Mouse (Mus musculus): ENCODE data around the gene Mad1l1. TPM values are rescaled to one million over a fixed set of nuclear protein-coding genes. Genes with fewer than 3 reads are reported as not detected.
A peak's percentile ranks its signal among the peaks of the same experiment; 100 is the strongest.
"Not testable (repeated sequence)": the region's sequence is repeated elsewhere in the genome, so short reads cannot be mapped to it uniquely, and the experiment has no call there.

Gene Mad1l1
- polyA plus RNA-seq (2014; fragmentation: Nextera tagmentation; extraction: Ambion mirVana) = 37.5 and 44.2 TPM in 2 replicates

DNA sequence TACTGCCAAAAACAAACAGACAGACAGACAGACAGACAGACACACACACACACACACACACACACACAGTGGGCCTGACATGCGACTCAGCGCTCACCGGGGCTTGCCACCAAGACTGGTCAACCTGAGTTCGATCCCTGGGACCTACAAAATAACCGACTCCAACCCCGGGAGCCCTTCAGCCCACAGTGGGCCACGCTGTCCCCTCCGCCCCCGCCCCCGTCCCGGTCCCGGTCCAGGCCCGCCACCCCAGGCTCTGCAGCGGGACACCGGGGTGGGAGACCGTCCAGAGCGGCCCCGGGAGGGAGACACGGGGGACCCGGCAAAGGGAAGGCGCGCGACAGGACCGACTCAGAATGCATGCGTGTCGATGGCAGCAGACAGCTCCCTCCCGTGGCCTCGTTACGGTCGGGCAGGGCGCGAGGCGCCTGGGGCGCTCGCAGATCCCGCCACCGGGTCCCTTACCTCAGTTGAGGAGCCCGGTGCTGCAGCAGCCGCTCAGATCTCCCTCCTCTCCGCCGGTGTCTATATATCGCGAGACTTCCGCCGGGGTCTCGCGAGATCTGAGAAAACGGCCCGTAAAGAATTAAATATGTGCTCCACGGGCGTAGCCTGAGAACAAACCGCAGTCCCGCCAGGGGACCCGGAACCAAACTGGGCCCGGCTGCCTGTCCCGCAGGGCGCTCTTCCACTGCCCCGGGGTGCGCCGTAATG lies at the start of gene Mad1l1, which contains the start of gene Nudt1:
TSS of gene Mad1l1 (minus strand) at position 511 of the 714 bp plus-strand sequence.
TSS of gene Nudt1 (plus strand) at position 615 of the 714 bp plus-strand sequence.
- ATAC-seq (ENCODE audit: low FRiP score) (peak; percentile 89), DNase-seq (ENCODE audit: low spot score, missing footprints) (peak; percentile 99)
- peak within 1 kb of the TSS; percentile 45 for H3K4me2 ChIP-seq
- H3K27me3 ChIP-seq (ENCODE audit: control insufficient read depth, insufficient read depth, low read length) = no peaks in the 10 kb centered on the region
- H3K9me3 ChIP-seq (ENCODE audit: control insufficient read depth, low read length) = no peaks in the 10 kb centered on the region
- peaks cover 5% of the 10 kb centered on the region for H3K4me1 ChIP-seq (ENCODE audit: control insufficient read depth, insufficient read depth, low read length)
- under 1% methylated on average over 60 of the region's 60 CpGs for WGBS
- no peaks in the 10 kb centered on the region for H3K36me3 ChIP-seq (ENCODE audit: control insufficient read depth, insufficient read depth, low read length)
- H3K4me3 ChIP-seq (ENCODE audit: low read depth, low read length) = peak within 1 kb of the TSS; percentile 65
- peak within 1 kb of the TSS; percentile 89 for H3K9ac ChIP-seq (ENCODE audit: low read length)
- H3K27ac ChIP-seq (ENCODE audit: low read depth, low read length) = peak within 1 kb of the TSS; percentile 52; the same call in 1 of the 2 replicates

- Histone ChIP-seq H3K27me3 (ENCODE audit: control insufficient read depth, insufficient read depth, low read length) (no peaks in the 10 kb centered on the region), H3K36me3 (ENCODE audit: control insufficient read depth, insufficient read depth, low read length) (no peaks in the 10 kb centered on the region), H3K27ac (ENCODE audit: low read depth, low read length) (no peak overlapping the region), H3K9me3 (ENCODE audit: control insufficient read depth, low read length) (no peaks in the 10 kb centered on the region), H3K4me3 (ENCODE audit: low read depth, low read length) (no peak overlapping the region), H3K9ac (ENCODE audit: low read length) (no peak overlapping the region), H3K4me2 (no peak overlapping the region), H3K4me1 (ENCODE audit: control insufficient read depth, insufficient read depth, low read length) (no peaks in the 10 kb centered on the region)
- ATAC-seq (ENCODE audit: low FRiP score) (no peak), DNase-seq (ENCODE audit: low spot score, missing footprints) (peak; percentile 6)
- 86% methylated on average over 6 of the region's 6 CpGs for WGBS
These were observed 49.3 kb upstream of the Mad1l1 start for GRCm38 (mm10) chr5:140370446-140371254.

DNA sequence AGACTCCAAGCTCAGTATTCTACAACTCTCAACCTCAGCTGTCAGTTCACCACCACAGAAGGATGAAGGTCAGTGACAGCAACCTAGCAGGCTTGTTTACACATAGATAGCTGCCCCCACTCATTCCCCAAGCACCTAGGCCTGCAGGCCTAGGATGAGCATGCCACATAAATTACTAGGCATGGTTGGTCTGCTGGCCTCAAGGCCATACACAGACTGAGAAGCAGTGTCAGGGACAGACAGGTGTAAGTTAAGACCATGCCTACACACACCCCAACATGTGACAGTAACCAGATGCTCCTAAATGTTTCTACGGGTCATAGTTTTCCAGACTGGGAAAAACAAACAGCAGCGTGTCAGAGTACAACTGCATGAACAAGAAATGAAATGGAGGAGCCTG lies 48.1 kb upstream of the Mad1l1 start:
- Histone ChIP-seq H3K4me1 (ENCODE audit: control insufficient read depth, insufficient read depth, low read length) (no peaks in the 10 kb centered on the region), H3K36me3 (ENCODE audit: control insufficient read depth, insufficient read depth, low read length) (no peaks in the 10 kb centered on the region), H3K4me2 (no peak overlapping the region), H3K9ac (ENCODE audit: low read length) (no peak overlapping the region), H3K4me3 (ENCODE audit: low read depth, low read length) (no peak overlapping the region), H3K27ac (ENCODE audit: low read depth, low read length) (no peak overlapping the region), H3K27me3 (ENCODE audit: control insufficient read depth, insufficient read depth, low read length) (no peaks in the 10 kb centered on the region), H3K9me3 (ENCODE audit: control insufficient read depth, low read length) (no peaks in the 10 kb centered on the region)
- no peak for DNase-seq (ENCODE audit: low spot score, missing footprints)
- WGBS = 94% methylated on average over 2 of the region's 2 CpGs
- no peak for ATAC-seq (ENCODE audit: low FRiP score)

- no peaks in the 10 kb centered on the region for H3K9me3 ChIP-seq (ENCODE audit: control insufficient read depth, low read length)
- H3K4me1 ChIP-seq (ENCODE audit: control insufficient read depth, insufficient read depth, low read length) = no peaks in the 10 kb centered on the region
- 91% methylated on average over 4 of the region's 4 CpGs for WGBS
- no peak overlapping the region for H3K4me3 ChIP-seq (ENCODE audit: low read depth, low read length)
- no peaks in the 10 kb centered on the region for H3K27me3 ChIP-seq (ENCODE audit: control insufficient read depth, insufficient read depth, low read length)
- DNase-seq (ENCODE audit: low spot score, missing footprints) (no peak), ATAC-seq (ENCODE audit: low FRiP score) (no peak)
- no peak overlapping the region for H3K4me2 ChIP-seq
- H3K27ac ChIP-seq (ENCODE audit: low read depth, low read length) = no peak overlapping the region
- no peaks in the 10 kb centered on the region for H3K36me3 ChIP-seq (ENCODE audit: control insufficient read depth, insufficient read depth, low read length)
- H3K9ac ChIP-seq (ENCODE audit: low read length) = no peak overlapping the region
These were observed 47.6 kb upstream of the Mad1l1 start for GRCm38 (mm10) chr5:140368926-140369325.

- H3K27ac ChIP-seq (ENCODE audit: low read depth, low read length); H3K4me1 ChIP-seq (ENCODE audit: control insufficient read depth, insufficient read depth, low read length); ATAC-seq (ENCODE audit: low FRiP score); H3K9ac ChIP-seq (ENCODE audit: low read length); H3K27me3 ChIP-seq (ENCODE audit: control insufficient read depth, insufficient read depth, low read length); H3K4me2 ChIP-seq; DNase-seq (ENCODE audit: low spot score, missing footprints); H3K4me3 ChIP-seq (ENCODE audit: low read depth, low read length); H3K36me3 ChIP-seq (ENCODE audit: control insufficient read depth, insufficient read depth, low read length); H3K9me3 ChIP-seq (ENCODE audit: control insufficient read depth, low read length): not testable (repeated sequence)
- 88% methylated on average over 2 of the region's 2 CpGs for WGBS
These were observed 46.8 kb upstream of the Mad1l1 start for GRCm38 (mm10) chr5:140368126-140368525.

DNA sequence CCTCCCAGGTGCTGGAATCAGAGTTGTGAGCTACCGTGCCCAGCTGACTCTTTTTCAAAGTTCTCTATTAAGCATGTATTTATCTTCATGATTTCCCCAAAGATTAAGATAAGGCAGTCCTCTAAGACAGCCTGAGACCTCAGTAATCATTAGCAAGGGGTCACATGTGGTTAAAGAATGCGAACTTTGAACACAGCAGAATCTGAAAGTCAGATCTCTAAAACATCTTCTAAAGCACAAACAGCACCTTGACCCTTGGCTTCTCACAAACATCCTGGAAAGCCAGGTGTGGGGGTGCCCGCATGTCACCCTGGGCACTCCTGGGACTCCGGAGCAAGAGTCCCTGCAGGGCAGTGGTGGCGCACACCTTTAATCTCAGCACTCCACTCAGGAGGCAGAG lies 43.1 kb upstream of the Mad1l1 start:
- no peak overlapping the region for H3K4me3 ChIP-seq (ENCODE audit: low read depth, low read length)
- 95% methylated on average over 5 of the region's 5 CpGs for WGBS
- no peak overlapping the region for H3K4me2 ChIP-seq
- H3K4me1 ChIP-seq (ENCODE audit: control insufficient read depth, insufficient read depth, low read length) = no peaks in the 10 kb centered on the region
- H3K9ac ChIP-seq (ENCODE audit: low read length) = no peak overlapping the region
- no peak overlapping the region for H3K27ac ChIP-seq (ENCODE audit: low read depth, low read length)
- ATAC-seq (ENCODE audit: low FRiP score) (no peak), DNase-seq (ENCODE audit: low spot score, missing footprints) (peak; percentile 26)
- H3K27me3 ChIP-seq (ENCODE audit: control insufficient read depth, insufficient read depth, low read length) = no peaks in the 10 kb centered on the region
- H3K9me3 ChIP-seq (ENCODE audit: control insufficient read depth, low read length) = no peaks in the 10 kb centered on the region
- no peaks in the 10 kb centered on the region for H3K36me3 ChIP-seq (ENCODE audit: control insufficient read depth, insufficient read depth, low read length)

- H3K4me1 ChIP-seq (ENCODE audit: control insufficient read depth, insufficient read depth, low read length) = no peaks in the 10 kb centered on the region
- no peak overlapping the region for H3K27ac ChIP-seq (ENCODE audit: low read depth, low read length)
- H3K4me3 ChIP-seq (ENCODE audit: low read depth, low read length) = no peak overlapping the region
- H3K36me3 ChIP-seq (ENCODE audit: control insufficient read depth, insufficient read depth, low read length) = peaks cover 2% of the 10 kb centered on the region; the same call in 1 of the 2 replicates
- ATAC-seq (ENCODE audit: low FRiP score) (no peak), DNase-seq (ENCODE audit: low spot score, missing footprints) (peak; percentile 10)
- no peak overlapping the region for H3K9ac ChIP-seq (ENCODE audit: low read length)
- WGBS = 81% methylated on average over 14 of the region's 14 CpGs
- H3K9me3 ChIP-seq (ENCODE audit: control insufficient read depth, low read length) = no peaks in the 10 kb centered on the region
- no peak overlapping the region for H3K4me2 ChIP-seq
- no peaks in the 10 kb centered on the region for H3K27me3 ChIP-seq (ENCODE audit: control insufficient read depth, insufficient read depth, low read length)
These were observed 38.8 kb upstream of the Mad1l1 start for GRCm38 (mm10) chr5:140359930-140360674.

DNA sequence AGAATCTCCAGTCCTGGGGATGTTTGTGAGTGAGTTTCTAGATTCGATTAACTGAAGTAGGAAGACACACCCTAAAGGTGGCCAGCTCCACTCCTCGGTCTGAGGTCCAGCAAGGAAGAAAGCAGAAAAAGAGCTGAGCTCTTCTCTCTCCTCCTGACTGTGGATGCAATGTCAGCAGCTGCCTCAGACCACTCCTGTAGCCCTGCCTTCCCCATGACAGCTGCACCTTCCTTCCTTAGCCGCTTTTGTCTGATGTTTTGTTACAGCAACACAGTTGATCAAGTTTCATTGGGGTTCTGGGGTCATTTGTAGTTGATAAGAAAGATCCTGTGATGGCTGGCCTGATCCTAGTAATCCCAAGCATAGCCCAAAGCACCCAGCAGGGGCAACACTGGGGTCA lies 36.1 kb upstream of the Mad1l1 start:
- Histone ChIP-seq H3K4me1 (ENCODE audit: control insufficient read depth, insufficient read depth, low read length) (no peaks in the 10 kb centered on the region), H3K9ac (ENCODE audit: low read length) (no peak overlapping the region), H3K27me3 (ENCODE audit: control insufficient read depth, insufficient read depth, low read length) (no peaks in the 10 kb centered on the region), H3K9me3 (ENCODE audit: control insufficient read depth, low read length) (no peaks in the 10 kb centered on the region), H3K36me3 (ENCODE audit: control insufficient read depth, insufficient read depth, low read length) (peaks cover 9% of the 10 kb centered on the region; the same call in 1 of the 2 replicates), H3K27ac (ENCODE audit: low read depth, low read length) (no peak overlapping the region), H3K4me3 (ENCODE audit: low read depth, low read length) (no peak overlapping the region), H3K4me2 (no peak overlapping the region)
- WGBS = 83% methylated on average over 3 of the region's 3 CpGs
- ATAC-seq (ENCODE audit: low FRiP score) (no peak), DNase-seq (ENCODE audit: low spot score, missing footprints) (peak; percentile 28)
